Mouse (Mus musculus) MEL (cell line): ENCODE data around the gene Krt34. TPM values are rescaled to one million over a fixed set of nuclear protein-coding genes. Genes with fewer than 3 reads are reported as not detected.

Source experiments
- DNase-seq: peaks from one replicate; pipeline ENCODE4 v3.0.0; 2011; ENCODE audit warnings: low read depth, low spot score
- H3K27ac ChIP-seq: 2 replicates; pipeline ENCODE4 v1.5.1; 2012; ENCODE audit warnings: low read depth, mild to moderate bottlenecking, control low read depth, low read length, moderate library complexity; ENCODE audit not compliant: control insufficient read depth
- H3K27me3 ChIP-seq, 2 experiments: fragments of 150-350 bp in 1 of 2; sonication (generic) in 1 of 2; 2 replicates each; pipeline ENCODE4 v1.6.1; 2012; ENCODE audit warnings: low read length in 2 of 2, mild to moderate bottlenecking in 2 of 2, improper control_type of control experiment in 1 of 2, moderate library complexity in 1 of 2; ENCODE audit not compliant: insufficient read depth in 2 of 2, control insufficient read depth in 1 of 2
- H3K36me3 ChIP-seq, 2 experiments: 2 replicates each; pipeline ENCODE4 v1.6.1; 2012 to 2014; ENCODE audit warnings: low read length in 2 of 2, improper control_type of control experiment in 1 of 2, inconsistent platforms in 1 of 2, mild to moderate bottlenecking in 1 of 2; ENCODE audit not compliant: insufficient read depth in 2 of 2, control insufficient read depth in 1 of 2
- H3K4me1 ChIP-seq, 2 experiments: fragments of 150-350 bp in 1 of 2; sonication (generic) in 1 of 2; 2 replicates each; pipeline ENCODE4 v1.6.1; 2012; ENCODE audit warnings: low read length in 2 of 2, improper control_type of control experiment in 1 of 2, mild to moderate bottlenecking in 1 of 2; ENCODE audit not compliant: insufficient read depth in 2 of 2, control insufficient read depth in 1 of 2
- H3K4me3 ChIP-seq, 2 experiments: fragments of 150-350 bp in 1 of 2; sonication (generic) in 1 of 2; 2 replicates each; pipeline ENCODE4 v1.5.1; 2012; ENCODE audit warnings: low read depth in 2 of 2, low read length in 2 of 2, mild to moderate bottlenecking in 2 of 2, moderate library complexity in 2 of 2, control low read depth in 1 of 2, improper control_type of control experiment in 1 of 2; ENCODE audit not compliant: control insufficient read depth in 1 of 2, insufficient read depth in 1 of 2
- H3K79me2 ChIP-seq: 2 replicates; pipeline ENCODE4 v1.6.1; 2012; ENCODE audit warnings: mild to moderate bottlenecking, low read length, moderate library complexity; ENCODE audit not compliant: control insufficient read depth, poor library complexity, insufficient read depth
- H3K9ac ChIP-seq: 2 replicates; pipeline ENCODE4 v1.6.1; 2012; ENCODE audit warnings: low read depth, mild to moderate bottlenecking, control low read depth, low read length, moderate library complexity; ENCODE audit not compliant: control insufficient read depth, poor library complexity, severe bottlenecking
- H3K9me3 ChIP-seq: fragments of 150-350 bp; sonication (generic); replicated peaks from 2 replicates; pipeline ENCODE4 v1.6.1; 2012; ENCODE audit warnings: mild to moderate bottlenecking, low read length, improper control_type of control experiment, moderate library complexity; ENCODE audit not compliant: insufficient read depth
- CHD1 ChIP-seq: IDR thresholded peaks from 2 replicates; pipeline ENCODE4 v1.6.1; 2012; ENCODE audit warnings: low read depth, mild to moderate bottlenecking, inconsistent platforms, low read length, improper control_type of control experiment
- CTCF ChIP-seq, 3 experiments: IDR thresholded peaks in 2 of 3; conservative IDR thresholded peaks in 1 of 3; 2 replicates each; pipeline ENCODE4 v1.5.1; 2011 to 2012; ENCODE audit warnings: low read length in 3 of 3, low read depth in 2 of 3, mild to moderate bottlenecking in 2 of 3, improper control_type of control experiment in 1 of 3, inconsistent platforms in 1 of 3, mixed read lengths in 1 of 3, moderate library complexity in 1 of 3; ENCODE audit not compliant: control insufficient read depth in 1 of 3, insufficient read depth in 1 of 3, poor library complexity in 1 of 3, severe bottlenecking in 1 of 3
- E2F4 ChIP-seq: IDR thresholded peaks from 2 replicates; pipeline ENCODE4 v1.6.1; 2011; ENCODE audit warnings: low read depth, low read length, improper control_type of control experiment, borderline replicate concordance
- EP300 ChIP-seq, 2 experiments: IDR thresholded peaks; 2 replicates each; pipeline ENCODE4 v1.6.1; 2011; ENCODE audit warnings: improper control_type of control experiment in 2 of 2, low read length in 2 of 2, low read depth in 1 of 2, mild to moderate bottlenecking in 1 of 2
- ETS1 ChIP-seq: IDR thresholded peaks from 2 replicates; pipeline ENCODE4 v1.6.1; 2012; ENCODE audit warnings: low read depth, mild to moderate bottlenecking, inconsistent platforms, low read length, improper control_type of control experiment, moderate library complexity
- GATA1 ChIP-seq: IDR thresholded peaks from 2 replicates; pipeline ENCODE4 v1.6.1; 2011; ENCODE audit warnings: low read depth, low read length, improper control_type of control experiment
- JUND ChIP-seq: IDR thresholded peaks from 2 replicates; pipeline ENCODE4 v1.6.1; 2011; ENCODE audit warnings: low read depth, mild to moderate bottlenecking, improper control_type of control experiment, low read length
- KAT2A ChIP-seq: conservative IDR thresholded peaks from 2 replicates; pipeline ENCODE4 v1.6.1; 2012; ENCODE audit warnings: low read depth, low read length, improper control_type of control experiment, inconsistent platforms
- MAZ ChIP-seq: IDR thresholded peaks from 2 replicates; pipeline ENCODE4 v1.6.1; 2012; ENCODE audit warnings: low read depth, mild to moderate bottlenecking, inconsistent platforms, low read length, improper control_type of control experiment
- MYC ChIP-seq: IDR thresholded peaks from 2 replicates; pipeline ENCODE4 v1.6.1; 2011; ENCODE audit warnings: low read depth, mild to moderate bottlenecking, low read length, improper control_type of control experiment, moderate library complexity
- POLR2A ChIP-seq, 2 experiments: IDR thresholded peaks; 2 replicates each; pipeline ENCODE4 v1.6.1; 2011 to 2012; ENCODE audit warnings: low read length in 2 of 2, mild to moderate bottlenecking in 2 of 2, control low read depth in 1 of 2, improper control_type of control experiment in 1 of 2, low read depth in 1 of 2, moderate library complexity in 1 of 2; ENCODE audit not compliant: control insufficient read depth in 1 of 2, insufficient read depth in 1 of 2, poor library complexity in 1 of 2
- POLR2AphosphoS2 ChIP-seq: IDR thresholded peaks from 2 replicates; pipeline ENCODE4 v1.6.1; 2011; ENCODE audit warnings: low read length, improper control_type of control experiment
- POLR2AphosphoS5 ChIP-seq: IDR thresholded peaks from 2 replicates; pipeline ENCODE4 v1.6.1; 2012; ENCODE audit warnings: low read depth, borderline replicate concordance, mild to moderate bottlenecking, inconsistent platforms, low read length, moderate library complexity, mixed read lengths
- RAD21 ChIP-seq: IDR thresholded peaks from 2 replicates; pipeline ENCODE4 v1.6.1; 2011; ENCODE audit warnings: mild to moderate bottlenecking, low read depth, low read length, improper control_type of control experiment
- TAL1 ChIP-seq: IDR thresholded peaks from 2 replicates; pipeline ENCODE4 v1.6.1; 2012; ENCODE audit warnings: mild to moderate bottlenecking, inconsistent platforms, low read length, moderate library complexity, mixed read lengths
- TBP ChIP-seq: IDR thresholded peaks from 2 replicates; pipeline ENCODE4 v1.8.0; 2011; ENCODE audit warnings: low read depth, low read length, improper control_type of control experiment
- ZMIZ1 ChIP-seq: IDR thresholded peaks from 2 replicates; pipeline ENCODE4 v1.6.1; 2012; ENCODE audit warnings: low read depth, mild to moderate bottlenecking, inconsistent platforms, low read length, improper control_type of control experiment, moderate library complexity
- ZNF384 ChIP-seq: IDR thresholded peaks from 2 replicates; pipeline ENCODE4 v1.6.1; 2012; ENCODE audit warnings: low read depth, mild to moderate bottlenecking, inconsistent platforms, low read length, improper control_type of control experiment
- polyA plus RNA-seq, 2 experiments: library from polyadenylated mRNA; stranded (reverse) in 1 of 2; unstranded in 1 of 2; fragments of >175 nt in 1 of 2; fragments of >200 nt in 1 of 2; gene quantifications; 2 replicates each; pipeline versions ENCODE4 v1.2.1 to v1.2.4; 2012; ENCODE audit warnings: low replicate concordance in 2 of 2, low read depth in 1 of 2; ENCODE audit not compliant: insufficient read length in 2 of 2, insufficient read depth in 1 of 2, missing spikeins in 1 of 2
- total RNA-seq: library from RNA; depleted of rRNA; stranded (reverse); fragments of 300-350 nt; gene quantifications from 2 replicates; pipeline ENCODE4 v1.2.3, GENCODE M21; 2012; rRNA removed

Krt34 gene
- total RNA-seq: not detected in 2 replicates
- polyA plus RNA-seq: not detected

- H3K9ac ChIP-seq: no peak within 1 kb of the TSS
- no peaks in the 10 kb centered on the region for H3K79me2 ChIP-seq
- no peak for DNase-seq
- H3K4me1 ChIP-seq: no peaks in the 10 kb centered on the region
- no peaks in the 10 kb centered on the region for H3K36me3 ChIP-seq
- no peaks in the 10 kb centered on the region for H3K9me3 ChIP-seq
- H3K27ac ChIP-seq: no peak within 1 kb of the TSS
- no peaks in the 10 kb centered on the region for H3K27me3 ChIP-seq
- no peak for TF ChIP-seq RAD21
- no peak for TF ChIP-seq CTCF (IDR thresholded peaks at IDR 0.05 in 2 of 3, conservative IDR thresholded peaks at IDR 0.05 in 1 of 3; ENCODE audit: control insufficient read depth in 1 of 3, insufficient read depth in 1 of 3, low read depth in 2 of 3, low read length in 3 of 3, poor library complexity in 1 of 3, severe bottlenecking in 1 of 3)
- TF ChIP-seq JUND: no peak
- no peak for TF ChIP-seq TAL1
- TF ChIP-seq E2F4: no peak
- no peak for TF ChIP-seq MYC
- no peak for TF ChIP-seq EP300 (IDR thresholded peaks at IDR 0.05; ENCODE audit: low read depth in 1 of 2, low read length in 2 of 2)
- TF ChIP-seq ZMIZ1: no peak
- no peak for TF ChIP-seq GATA1
- no peak for TF ChIP-seq POLR2AphosphoS2
- TF ChIP-seq POLR2AphosphoS5: no peak
- TF ChIP-seq ZNF384: no peak
- TF ChIP-seq MAZ: no peak
- no peak for TF ChIP-seq ETS1
- no peak for TF ChIP-seq CHD1
- no peak for TF ChIP-seq POLR2A (IDR thresholded peaks at IDR 0.05; ENCODE audit: control insufficient read depth in 1 of 2, insufficient read depth in 1 of 2, low read depth in 1 of 2, low read length in 2 of 2, poor library complexity in 1 of 2)
- TF ChIP-seq KAT2A: no peak
- H3K4me3 ChIP-seq: no peak within 1 kb of the TSS
Measured at GRCm38 (mm10) chr11:100041454-100041853, at the start of gene Krt34. Krt34 (minus strand) TSS chr11:100041554.

GRCm38 (mm10) chr11:100088378-100089025, 47.1 kb upstream of the Krt34 start:
- Histone ChIP-seq H3K4me3 (no peak overlapping the region), H3K9me3 (no peaks in the 10 kb centered on the region), H3K4me1 (no peaks in the 10 kb centered on the region), H3K36me3 (no peaks in the 10 kb centered on the region), H3K79me2 (no peaks in the 10 kb centered on the region), H3K9ac (no peak overlapping the region), H3K27ac (no peak overlapping the region), H3K27me3 (no peaks in the 10 kb centered on the region)
- no peak for DNase-seq
- TF ChIP-seq POLR2A (IDR thresholded peaks at IDR 0.05; ENCODE audit: control insufficient read depth in 1 of 2, insufficient read depth in 1 of 2, low read depth in 1 of 2, low read length in 2 of 2, poor library complexity in 1 of 2): no peak
- TF ChIP-seq TBP: no peak
- no peak for TF ChIP-seq MAZ
